Mouse (Mus musculus) hindbrain, embryonic 11.5 days (tissue): ENCODE results near the gene Pcbp2. TPM values are rescaled to one million over a fixed set of nuclear protein-coding genes. Genes with fewer than 3 reads are reported as not detected.

Experiments
- ATAC-seq: fragments of 200-750 bp; cut with Nextera tagmentation; 2 replicates; pipeline ENCODE4 v1.8.0; 2017; ENCODE audit warnings: mild to moderate bottlenecking, moderate TSS enrichment, moderate library complexity; ENCODE audit not compliant: low FRiP score
- DNase-seq: peaks from one replicate; pipeline ENCODE4 v3.0.0-alpha.2; 2015; ENCODE audit warnings: low spot score
- H3K27ac ChIP-seq: fragments of 300-500 bp; sonication (generic); 2 replicates; pipeline ENCODE4 v1.5.1; 2014; ENCODE audit warnings: mild to moderate bottlenecking, low read depth, low read length
- H3K27me3 ChIP-seq: fragments of 300-500 bp; sonication (generic); 2 replicates; pipeline ENCODE4 v1.6.1; 2014; ENCODE audit warnings: mild to moderate bottlenecking, low read length, moderate library complexity, mixed read lengths; ENCODE audit not compliant: control insufficient read depth, insufficient read depth
- H3K36me3 ChIP-seq: fragments of 300-500 bp; sonication (generic); 2 replicates; pipeline ENCODE4 v1.6.1; 2014; ENCODE audit warnings: mild to moderate bottlenecking, low read length, moderate library complexity, mixed read lengths; ENCODE audit not compliant: control insufficient read depth, insufficient read depth
- H3K4me1 ChIP-seq: fragments of 300-500 bp; sonication (generic); replicated peaks from 2 replicates; pipeline ENCODE4 v1.6.1; 2014; ENCODE audit warnings: low read length, mixed read lengths; ENCODE audit not compliant: control insufficient read depth, insufficient read depth
- H3K4me2 ChIP-seq: fragments of 300-500 bp; sonication (generic); replicated peaks from 2 replicates; pipeline ENCODE4 v1.6.1; 2014; ENCODE audit warnings: mild to moderate bottlenecking, low read depth, low read length
- H3K4me3 ChIP-seq: fragments of 300-500 bp; sonication (generic); 2 replicates; pipeline ENCODE4 v1.5.1; 2014; ENCODE audit warnings: low read depth, low read length
- H3K9ac ChIP-seq: fragments of 300-500 bp; sonication (generic); 2 replicates; pipeline ENCODE4 v1.6.1; 2014; ENCODE audit warnings: low read depth, low read length
- H3K9me3 ChIP-seq: fragments of 300-500 bp; sonication (generic); 2 replicates; pipeline ENCODE4 v1.6.1; 2016; ENCODE audit warnings: low read length; ENCODE audit not compliant: control insufficient read depth
- WGBS: fragments of 180-500 bp; shearing (Covaris S2); extraction: QIAGEN DNeasy Blood & Tissue Kit; methylation state at CpG from one replicate; pipeline ENCODE4 v1.1.7; 2014; 5-methylcytosine and 5-hydroxymethylcytosine counted together
- polyA plus RNA-seq: library from polyadenylated mRNA; unstranded; fragments of >200 nt; fragmentation: Nextera tagmentation; extraction: Ambion mirVana; gene quantifications from 2 replicates; pipeline ENCODE4 v1.2.1, GENCODE M21; 2014

Gene Pcbp2
- polyA plus RNA-seq, 1 experiment from 2014 or later: 273 TPM

DNA sequence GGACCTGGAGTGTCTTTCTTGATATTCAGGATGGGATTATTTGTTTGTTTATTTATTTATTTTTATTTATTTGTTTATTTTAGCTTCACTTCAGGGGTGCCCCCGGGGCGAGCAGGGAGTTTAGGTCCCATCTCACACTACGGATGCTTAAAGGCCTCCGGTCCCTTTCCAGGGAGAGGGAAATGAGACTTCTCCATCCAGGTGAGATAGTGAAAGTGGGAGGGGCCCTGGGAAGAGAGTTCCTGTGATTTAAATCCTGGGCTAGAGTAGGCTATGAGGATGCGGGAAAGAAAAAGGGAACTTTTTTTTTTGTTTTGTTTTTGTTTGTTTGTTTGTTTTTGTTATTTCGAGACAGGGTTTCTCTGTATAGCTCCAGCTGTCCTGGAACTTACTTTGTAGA is 11.0 kb upstream of the Pcbp2 start:
- DNase-seq: no peak
- peak overlapping the region; percentile 61 for H3K9ac ChIP-seq
- no peaks in the 10 kb centered on the region for H3K9me3 ChIP-seq
- ATAC-seq: no peak
- no peak overlapping the region for H3K27ac ChIP-seq
- H3K4me3 ChIP-seq: peak overlapping the region; percentile 40
- peak overlapping the region; percentile 45 for H3K4me2 ChIP-seq
- no peaks in the 10 kb centered on the region for H3K27me3 ChIP-seq
- WGBS: 38% methylated on average over 6 of the region's 6 CpGs
- no peaks in the 10 kb centered on the region for H3K36me3 ChIP-seq
- no peaks in the 10 kb centered on the region for H3K4me1 ChIP-seq

DNA sequence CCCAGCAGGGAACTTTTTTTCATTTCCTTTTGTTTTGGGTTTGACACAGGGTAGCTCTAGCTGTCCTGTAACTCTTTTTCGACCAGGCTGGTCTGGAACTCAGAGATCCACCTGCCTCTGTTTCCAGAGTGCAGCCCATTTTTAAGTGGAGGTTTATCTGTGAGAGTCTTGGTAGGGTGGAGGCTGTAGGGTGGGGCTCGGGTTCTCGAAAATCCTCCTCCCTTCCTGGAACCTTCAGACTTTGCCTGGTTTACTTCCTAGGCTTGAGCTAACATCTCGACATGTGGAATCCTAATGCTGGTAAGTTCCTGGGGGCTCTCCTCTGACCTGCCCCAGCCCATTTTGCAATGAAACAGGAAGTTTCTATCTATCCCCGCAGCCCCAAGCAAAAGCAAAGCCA is 10.5 kb upstream of the Pcbp2 start:
- H3K9ac ChIP-seq: no peak overlapping the region; the same call in 1 of the 2 replicates
- DNase-seq: no peak
- no peak overlapping the region for H3K4me3 ChIP-seq
- H3K36me3 ChIP-seq: no peaks in the 10 kb centered on the region
- no peaks in the 10 kb centered on the region for H3K9me3 ChIP-seq
- no peaks in the 10 kb centered on the region for H3K4me1 ChIP-seq
- no peaks in the 10 kb centered on the region for H3K27me3 ChIP-seq
- WGBS: 69% methylated on average over 5 of the region's 5 CpGs
- ATAC-seq: no peak
- H3K27ac ChIP-seq: no peak overlapping the region
- H3K4me2 ChIP-seq: peak overlapping the region; percentile 45; the same call in 1 of the 2 replicates

DNA sequence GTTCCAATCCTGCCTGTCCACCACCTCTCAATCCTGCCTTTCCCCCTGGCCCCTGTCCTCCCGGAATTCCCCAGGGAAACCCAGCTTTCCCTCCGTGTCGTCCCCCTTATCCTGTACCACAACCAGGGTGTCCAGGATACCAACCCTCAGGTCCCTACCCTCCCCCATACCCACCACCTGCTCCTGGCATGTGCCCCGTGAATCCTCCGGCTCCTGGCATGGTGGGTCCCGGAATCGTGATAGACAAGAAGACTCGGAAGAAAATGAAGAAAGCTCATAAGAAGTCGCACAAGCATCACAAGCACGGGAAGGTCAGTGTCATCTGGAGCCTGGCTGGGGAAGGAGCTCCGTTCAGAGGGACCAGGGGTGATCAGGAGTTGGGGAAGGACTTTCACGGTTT is 9.9 kb upstream of the Pcbp2 start:
- no peak overlapping the region for H3K9ac ChIP-seq
- no peaks in the 10 kb centered on the region for H3K27me3 ChIP-seq
- no peaks in the 10 kb centered on the region for H3K9me3 ChIP-seq
- ATAC-seq: no peak
- DNase-seq: no peak
- 78% methylated on average over 12 of the region's 12 CpGs for WGBS
- H3K4me1 ChIP-seq: no peaks in the 10 kb centered on the region
- H3K36me3 ChIP-seq: no peaks in the 10 kb centered on the region
- H3K27ac ChIP-seq: peak overlapping the region; percentile 47; the same call in 1 of the 2 replicates
- H3K4me2 ChIP-seq: no peak overlapping the region
- no peak overlapping the region for H3K4me3 ChIP-seq

- H3K4me3 ChIP-seq: no peak overlapping the region
- H3K27me3 ChIP-seq: no peaks in the 10 kb centered on the region
- DNase-seq (no peak), ATAC-seq (no peak)
- H3K27ac ChIP-seq: no peak overlapping the region
- H3K4me2 ChIP-seq: no peak overlapping the region
- 73% methylated on average over 4 of the region's 4 CpGs for WGBS
- H3K4me1 ChIP-seq: no peaks in the 10 kb centered on the region
- H3K9ac ChIP-seq: no peak overlapping the region
- H3K9me3 ChIP-seq: no peaks in the 10 kb centered on the region
- H3K36me3 ChIP-seq: no peaks in the 10 kb centered on the region
Observed at GRCm38 (mm10) chr15:102460971-102461370, 9.4 kb upstream of the Pcbp2 start.

DNA sequence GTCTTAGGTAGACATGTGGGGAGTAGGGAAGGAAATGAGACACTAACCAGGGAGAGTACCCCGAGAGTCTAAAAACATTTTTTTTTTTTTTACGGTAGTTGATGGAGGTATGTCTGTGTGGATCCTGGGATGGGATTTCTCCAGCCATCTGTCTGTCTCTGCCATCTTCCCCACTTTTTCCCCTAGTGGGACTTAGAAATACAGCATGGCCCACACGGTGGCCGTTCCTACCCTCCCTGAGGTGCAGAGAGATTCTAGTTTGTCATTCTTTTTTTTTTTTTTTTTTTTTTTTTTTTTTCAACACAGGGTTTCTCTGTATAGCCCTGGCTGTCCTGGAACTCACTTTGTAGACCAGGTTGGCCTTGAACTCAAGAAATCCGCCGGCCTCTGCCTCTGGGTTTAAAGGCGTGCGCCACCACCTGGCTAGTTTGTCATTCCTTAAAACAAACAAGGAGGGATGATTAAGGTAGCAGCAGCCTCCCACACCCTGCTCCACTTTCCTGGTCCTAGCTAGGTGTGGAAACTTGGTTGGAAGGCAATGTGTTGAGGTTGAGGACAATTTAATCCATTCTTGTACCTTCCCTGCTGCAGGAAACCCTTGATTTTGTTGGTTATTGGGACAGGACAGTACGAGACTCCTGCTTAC is 8.8 kb upstream of the Pcbp2 start:
- H3K27me3 ChIP-seq: no peaks in the 10 kb centered on the region
- ATAC-seq (no peak), DNase-seq (no peak)
- H3K9ac ChIP-seq: no peak overlapping the region
- WGBS: 83% methylated on average over 9 of the region's 9 CpGs
- H3K4me3 ChIP-seq: no peak overlapping the region
- H3K9me3 ChIP-seq: no peaks in the 10 kb centered on the region
- H3K4me1 ChIP-seq: no peaks in the 10 kb centered on the region
- no peak overlapping the region for H3K4me2 ChIP-seq
- no peak overlapping the region for H3K27ac ChIP-seq
- H3K36me3 ChIP-seq: no peaks in the 10 kb centered on the region

DNA sequence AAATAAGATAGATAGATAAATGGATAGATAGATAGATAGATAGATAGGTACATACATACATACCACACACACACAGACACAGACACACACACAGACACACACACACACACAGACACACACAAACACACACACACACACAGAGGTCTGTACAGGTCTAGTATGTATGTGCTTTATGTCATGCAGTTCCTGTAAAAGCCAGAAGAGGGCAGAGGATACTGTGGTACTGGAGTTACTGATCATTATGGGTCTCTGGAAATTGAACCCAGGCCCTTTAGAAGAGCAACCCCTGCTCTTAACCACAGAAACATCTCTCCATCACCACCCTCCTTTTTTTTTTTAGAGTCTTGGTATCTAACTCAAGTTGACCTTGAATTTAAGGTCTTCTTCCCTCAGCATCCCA is 6.7 kb upstream of the Pcbp2 start:
- Histone ChIP-seq H3K9me3 (no peaks in the 10 kb centered on the region), H3K27ac (no peak overlapping the region), H3K4me3 (no peak overlapping the region), H3K27me3 (no peaks in the 10 kb centered on the region), H3K4me1 (no peaks in the 10 kb centered on the region), H3K4me2 (no peak overlapping the region), H3K9ac (no peak overlapping the region), H3K36me3 (no peaks in the 10 kb centered on the region)
- peak; percentile 35 for DNase-seq
- no peak for ATAC-seq

DNA sequence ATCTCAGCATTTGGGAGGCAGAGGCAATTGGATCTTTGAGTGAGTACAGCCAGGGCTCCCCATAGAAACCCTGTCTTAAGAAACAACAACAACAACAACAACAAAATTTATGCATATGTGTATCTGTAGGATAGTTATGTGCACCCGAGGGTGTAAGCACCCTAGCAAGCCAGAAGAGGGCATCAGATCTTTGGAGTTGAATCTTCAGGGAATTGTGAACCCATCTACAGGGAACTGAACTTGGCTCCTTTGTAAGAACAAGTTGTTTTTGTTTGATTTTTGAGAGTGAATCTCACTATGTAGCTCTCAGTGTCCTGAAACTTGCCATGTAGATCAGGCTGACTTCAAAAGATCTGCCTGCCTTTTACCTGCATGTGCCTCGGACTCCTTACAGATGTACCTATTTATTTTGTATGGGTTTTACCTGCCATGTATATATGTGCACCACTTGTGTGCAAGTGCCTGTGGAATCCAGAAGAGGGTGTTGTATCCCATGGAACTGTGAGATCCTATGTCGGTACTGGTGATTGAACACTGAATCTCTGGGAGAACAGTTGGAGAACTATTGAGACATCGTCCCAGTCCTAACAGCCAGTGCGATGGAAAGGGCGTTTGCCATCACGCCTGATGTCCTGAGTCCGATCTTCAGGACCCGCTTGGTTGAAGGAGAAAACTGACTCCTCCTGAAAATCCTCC is 1.5 kb upstream of the Pcbp2 start:
- H3K9ac ChIP-seq: no peak overlapping the region
- no peaks in the 10 kb centered on the region for H3K9me3 ChIP-seq
- no peak overlapping the region for H3K4me2 ChIP-seq
- 94% methylated on average over 9 of the region's 9 CpGs for WGBS
- H3K27me3 ChIP-seq: no peaks in the 10 kb centered on the region
- ATAC-seq: no peak
- no peaks in the 10 kb centered on the region for H3K4me1 ChIP-seq
- H3K27ac ChIP-seq: no peak overlapping the region
- no peak overlapping the region for H3K4me3 ChIP-seq
- no peaks in the 10 kb centered on the region for H3K36me3 ChIP-seq
- DNase-seq: no peak

GRCm38 (mm10) chr15:102470605-102471294 is 411 bp downstream of the Pcbp2 start:
- H3K9me3 ChIP-seq: no peaks in the 10 kb centered on the region
- no peaks in the 10 kb centered on the region for H3K4me1 ChIP-seq
- peaks cover 13% of the 10 kb centered on the region for H3K36me3 ChIP-seq
- peak overlapping the region; percentile 77 for H3K4me3 ChIP-seq
- peak overlapping the region; percentile 41 for H3K4me2 ChIP-seq
- H3K9ac ChIP-seq: peak overlapping the region; percentile 85
- H3K27me3 ChIP-seq: no peaks in the 10 kb centered on the region
- WGBS: 0% methylated on average over 42 of the region's 67 CpGs
- peak; percentile 86 for DNase-seq
- peak overlapping the region; percentile 96 for H3K27ac ChIP-seq
- peak; percentile 86 for ATAC-seq
